Mouse (Mus musculus): ENCODE results near the gene Spred3.

DNA sequence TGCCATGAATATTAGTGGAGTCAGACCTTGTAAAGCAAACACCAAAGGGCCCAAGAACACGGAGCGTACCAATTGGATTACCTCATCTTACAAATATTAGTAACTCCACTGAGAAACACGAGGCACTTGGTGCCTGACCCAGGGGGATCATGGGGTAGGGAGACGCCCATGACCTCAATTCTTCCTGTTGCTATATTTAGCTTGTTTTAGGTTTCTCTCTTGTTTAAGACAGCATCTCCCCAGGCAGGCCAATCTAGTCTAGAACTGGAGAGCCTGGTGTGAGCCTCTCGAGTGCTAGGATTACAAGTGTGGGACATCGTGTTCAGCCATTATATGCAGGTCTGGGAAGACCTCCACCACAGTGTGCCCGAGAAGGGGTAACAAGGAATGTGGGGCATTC is 9.1 kb upstream of the Spred3 start:
- TF ChIP-seq CTCF (IDR thresholded peaks at IDR 0.05; ENCODE audit: extremely low read depth, insufficient read length, insufficient replicate concordance, low read depth, low read length) (no peak), POLR2A (IDR thresholded peaks at IDR 0.05; ENCODE audit: low read depth, low read length) (no peak)

Data from small intestine, adult 2 months (tissue).